Mouse (Mus musculus) right cerebral cortex, postnatal 10 days (tissue): Measurements from ENCODE around the gene Acox1.

Experiments used
- DNase-seq, 2 experiments: peaks; one replicate each; pipeline ENCODE4 v3.0.0; 2021; ENCODE audit warnings: low spot score in 2 of 2

The Acox1 gene

GRCm38 (mm10) chr11:116167884-116168439, 30.9 kb downstream of the Acox1 start, which contains the start of gene Fbf1:
Fbf1 (minus strand) TSS chr11:116168166.
- peak; percentile 98 for DNase-seq

DNA sequence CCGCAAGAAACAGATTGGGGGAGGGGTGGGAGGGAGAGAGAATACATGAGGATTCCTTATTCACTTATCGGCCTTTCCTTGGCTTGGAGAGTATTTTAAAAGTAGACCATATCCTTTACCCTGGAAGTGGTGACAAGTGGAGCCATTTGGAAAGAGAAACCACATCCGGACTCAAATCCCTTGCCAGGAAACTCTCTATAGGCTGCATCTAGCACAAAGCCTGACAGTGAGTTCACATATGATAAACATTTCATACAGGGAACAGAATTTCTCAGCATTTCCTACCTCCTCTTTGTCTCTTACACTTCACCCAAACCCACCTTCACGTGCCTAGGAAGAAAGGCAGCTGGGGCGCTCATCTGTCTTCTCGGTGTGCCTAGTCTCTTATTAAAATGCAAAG, 31.6 kb downstream of the Acox1 start:
- no peak for DNase-seq

DNA sequence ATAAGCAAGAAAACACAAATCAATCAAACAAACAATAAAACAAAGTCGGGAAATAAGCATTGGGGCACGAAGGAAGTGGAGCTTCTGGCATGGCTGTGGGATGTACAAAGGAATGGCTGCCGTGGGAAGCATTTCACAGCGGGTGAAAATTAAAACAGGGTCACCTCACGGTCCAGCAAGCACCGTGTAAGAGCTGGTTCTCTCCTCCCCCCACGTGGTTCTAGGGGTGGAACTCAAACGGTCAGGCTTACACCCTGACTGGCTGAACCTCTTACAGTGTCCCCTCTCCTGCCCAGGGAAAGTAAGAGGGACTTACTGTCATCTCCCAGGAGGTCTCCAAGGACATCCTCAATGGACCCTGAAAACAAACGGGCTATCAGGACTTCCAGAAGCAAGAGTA, 35.8 kb downstream of the Acox1 start:
- DNase-seq: no peak

DNA sequence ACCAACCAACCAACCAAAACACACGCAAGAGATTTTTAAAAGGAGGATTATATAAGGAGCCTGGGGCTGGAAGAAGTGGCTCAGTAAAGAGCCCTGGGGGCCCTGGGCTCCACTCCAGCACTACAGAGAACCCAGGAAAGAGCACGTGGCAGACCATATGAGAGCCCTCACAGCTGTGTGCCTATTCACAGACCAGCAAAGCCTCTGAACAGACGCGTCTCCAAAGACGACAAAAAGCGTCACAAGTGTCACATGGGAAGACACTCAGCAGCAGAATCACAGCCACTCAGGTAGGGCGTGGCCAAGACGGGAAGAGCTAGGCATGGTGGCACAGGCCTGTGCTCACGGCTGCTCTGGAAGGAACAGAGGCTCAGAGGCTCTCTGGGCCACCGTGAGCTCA, 36.7 kb downstream of the Acox1 start:
- DNase-seq: peak; percentile 72 to 86

- DNase-seq: no peak
Observed at GRCm38 (mm10) chr11:116161312-116161711, 37.5 kb downstream of the Acox1 start.

GRCm38 (mm10) chr11:116150960-116151359, 47.9 kb downstream of the Acox1 start:
- DNase-seq: no peak

GRCm38 (mm10) chr11:116149341-116149740, 49.5 kb downstream of the Acox1 start:
- DNase-seq: no peak

DNA sequence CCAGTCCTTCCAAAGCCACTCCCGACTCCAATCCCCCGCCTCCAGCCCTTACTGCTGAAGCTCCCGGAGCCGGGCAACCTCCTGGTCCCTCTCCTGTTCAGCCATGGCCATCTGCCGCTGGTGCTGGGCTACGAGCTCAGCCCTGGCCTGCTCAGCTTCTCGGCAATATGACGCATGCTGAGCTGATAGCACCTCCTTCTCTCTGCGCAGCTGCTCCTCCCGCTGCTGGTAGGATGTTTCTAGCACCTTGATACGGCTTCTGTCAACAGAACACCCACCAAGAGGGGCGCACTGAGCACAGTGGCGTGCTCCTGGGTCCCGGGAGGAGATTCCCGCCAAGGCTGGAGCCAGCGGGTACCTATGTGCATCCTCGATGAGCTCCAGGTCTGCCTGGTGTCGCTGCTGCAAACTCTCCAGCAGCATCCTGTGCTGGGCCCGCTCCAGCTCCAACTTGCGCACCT, 50.1 kb downstream of the Acox1 start:
- DNase-seq: no peak

DNA sequence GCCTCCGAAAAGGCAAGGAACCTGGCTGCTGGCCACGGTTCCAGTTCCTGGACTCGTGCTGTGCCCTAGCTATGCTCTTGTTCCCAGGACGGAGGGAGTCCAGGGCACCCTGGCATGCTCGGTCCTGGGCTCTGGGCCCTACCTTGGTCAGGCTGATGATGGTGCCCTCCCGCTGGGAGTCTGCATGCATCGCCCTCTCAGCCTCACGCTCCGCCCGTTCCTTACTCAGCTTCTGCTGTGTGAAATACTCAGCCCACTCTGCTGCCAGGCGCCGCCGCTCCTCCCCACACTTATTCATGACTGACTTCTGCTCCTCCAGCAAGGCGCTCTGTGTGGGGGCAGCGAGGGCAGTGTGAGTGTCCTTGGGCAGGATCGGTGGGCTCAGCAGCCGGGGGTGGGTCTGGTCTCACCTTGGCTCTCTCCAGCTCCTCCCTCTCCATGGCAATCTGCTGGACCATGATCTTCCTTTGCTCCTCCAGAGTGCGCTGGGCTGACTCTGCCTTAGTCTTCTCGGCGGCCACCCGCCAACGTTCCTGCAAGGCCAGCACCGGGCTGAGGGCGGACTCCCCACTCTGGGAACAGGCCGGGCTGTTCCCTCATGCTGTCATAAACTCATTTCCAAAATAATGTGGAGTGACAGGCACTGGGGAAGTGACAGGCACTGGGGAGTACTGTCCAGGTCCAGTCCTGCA, 52.4 kb downstream of the Acox1 start:
- DNase-seq: peak; percentile 69 to 77

DNA sequence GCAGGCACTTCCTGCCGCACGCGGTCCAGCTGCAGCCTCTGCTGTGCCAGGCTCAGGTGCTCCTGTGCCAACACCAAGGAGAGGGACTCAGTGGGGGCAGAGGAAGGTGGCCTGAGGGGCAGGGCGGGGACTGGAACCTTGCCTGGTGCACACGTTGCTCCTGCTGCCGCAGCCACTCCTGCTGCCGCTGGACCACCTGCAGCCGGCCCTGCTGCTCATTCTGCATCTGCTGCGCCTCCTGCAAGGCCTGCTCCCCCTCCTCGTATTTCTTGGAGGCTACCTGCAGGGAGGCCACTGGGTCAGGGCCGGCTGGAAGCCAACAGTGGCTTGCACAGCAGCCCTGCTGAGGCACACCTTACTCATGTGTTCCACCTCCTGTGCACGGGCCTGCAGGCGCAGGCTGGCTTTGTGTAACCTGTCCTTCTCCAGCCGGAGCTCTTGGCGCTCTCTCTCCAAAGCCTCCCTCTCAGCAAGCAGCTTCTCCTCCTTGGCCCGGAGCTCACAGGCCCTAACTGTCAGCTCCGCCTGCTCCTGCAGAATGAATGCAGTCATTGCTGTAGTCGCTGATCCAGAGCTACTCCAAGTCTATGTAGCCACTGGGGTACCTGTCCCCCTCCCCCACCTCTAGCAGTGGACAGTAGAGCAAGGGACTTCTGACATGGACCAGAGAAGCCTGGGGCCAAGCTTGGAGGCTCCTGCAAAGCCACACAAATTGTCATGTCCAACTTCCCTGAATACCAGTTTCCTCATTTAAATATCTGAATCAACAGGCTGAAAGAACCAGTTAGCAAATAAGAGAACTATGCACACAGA, 53.2 kb downstream of the Acox1 start:
- no peak for DNase-seq

DNA sequence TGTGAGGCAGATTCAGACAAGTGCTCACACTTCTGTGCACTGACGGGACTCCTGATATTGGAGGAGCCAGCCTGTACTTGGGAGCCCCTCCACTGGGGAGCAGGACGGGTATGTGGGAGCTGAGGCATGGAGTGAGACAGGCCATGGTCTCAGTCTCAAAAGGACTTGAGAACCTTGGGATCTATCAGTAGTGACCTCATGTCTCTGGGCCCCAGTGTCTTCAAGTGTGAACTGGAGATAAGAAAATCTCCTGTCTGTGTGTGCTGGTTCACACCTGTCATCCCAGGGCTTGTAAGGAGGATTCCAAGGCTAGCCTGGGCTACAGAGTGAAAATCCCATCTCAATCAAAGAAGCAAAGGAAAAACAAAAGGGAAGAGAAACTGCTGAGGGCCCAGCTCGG, 55.4 kb downstream of the Acox1 start:
- DNase-seq: no peak

- no peak for DNase-seq
Observed at GRCm38 (mm10) chr11:116142211-116142991, 56.4 kb downstream of the Acox1 start.

DNA sequence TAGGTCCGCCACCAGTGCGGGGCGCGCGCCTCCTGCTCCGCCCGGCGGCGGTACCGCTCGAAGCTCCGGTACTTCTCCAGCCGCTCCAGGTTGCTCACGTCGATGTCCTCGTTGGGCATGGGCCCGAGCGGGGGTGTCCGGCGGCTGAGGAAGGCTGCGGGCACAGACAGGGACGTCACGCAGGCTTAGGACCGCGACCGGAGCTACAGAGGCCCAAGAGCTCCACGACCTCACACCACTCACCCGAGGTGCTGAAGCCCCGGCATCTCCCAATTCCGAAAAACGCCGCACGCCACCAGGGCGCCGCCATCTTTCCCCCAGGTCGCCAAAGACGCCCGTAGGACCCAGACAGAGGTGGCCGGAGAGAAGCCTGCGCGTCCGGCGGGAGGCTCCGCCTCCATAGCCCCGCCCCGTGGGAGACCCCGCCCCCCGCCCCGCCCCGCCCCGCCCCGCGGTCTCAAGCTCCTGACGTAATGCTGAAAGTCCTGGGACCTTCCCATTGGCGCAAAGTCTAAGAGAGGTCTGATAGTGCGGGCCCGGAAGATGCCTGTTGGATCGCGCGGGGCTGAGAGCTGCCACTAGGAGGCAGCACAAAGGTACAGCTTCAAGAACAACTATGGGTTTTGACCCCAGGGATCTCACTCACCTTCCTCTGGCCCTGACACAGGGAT, 60.2 kb downstream of the Acox1 start, which contains the start of gene Mrpl38:
TSS of gene Mrpl38 (minus strand) at position 401 of the 671 bp plus-strand sequence.
- DNase-seq: peak; percentile 90

GRCm38 (mm10) chr11:116138096-116138467, 60.8 kb downstream of the Acox1 start:
- DNase-seq: no peak

DNA sequence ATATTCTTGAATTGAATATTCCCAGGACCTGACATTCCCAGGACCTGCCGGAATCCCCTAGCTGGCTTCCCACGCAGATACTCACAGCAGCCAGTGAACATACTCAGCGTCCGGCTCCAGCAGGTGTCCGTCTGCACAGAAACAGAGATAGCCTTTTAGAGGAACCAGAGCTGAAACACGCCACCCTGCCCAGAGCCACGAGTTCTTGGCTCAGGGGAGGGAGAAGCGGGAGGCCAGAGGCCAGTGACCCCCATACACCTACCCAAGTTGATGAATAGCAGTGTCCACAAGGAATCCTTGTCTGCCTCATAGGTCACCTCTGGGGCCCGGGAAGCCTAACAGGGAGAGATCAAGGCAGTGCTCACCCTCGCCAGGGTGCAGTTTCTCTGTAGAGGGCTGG, 64.7 kb downstream of the Acox1 start:
- no peak for DNase-seq

- peak in 1 of 2 experiments; percentile 29 for DNase-seq
Observed at GRCm38 (mm10) chr11:116133497-116133896, 65.3 kb downstream of the Acox1 start.

GRCm38 (mm10) chr11:116132366-116133333, 66.2 kb downstream of the Acox1 start:
- peak in 1 of 2 experiments; percentile 33 for DNase-seq

DNA sequence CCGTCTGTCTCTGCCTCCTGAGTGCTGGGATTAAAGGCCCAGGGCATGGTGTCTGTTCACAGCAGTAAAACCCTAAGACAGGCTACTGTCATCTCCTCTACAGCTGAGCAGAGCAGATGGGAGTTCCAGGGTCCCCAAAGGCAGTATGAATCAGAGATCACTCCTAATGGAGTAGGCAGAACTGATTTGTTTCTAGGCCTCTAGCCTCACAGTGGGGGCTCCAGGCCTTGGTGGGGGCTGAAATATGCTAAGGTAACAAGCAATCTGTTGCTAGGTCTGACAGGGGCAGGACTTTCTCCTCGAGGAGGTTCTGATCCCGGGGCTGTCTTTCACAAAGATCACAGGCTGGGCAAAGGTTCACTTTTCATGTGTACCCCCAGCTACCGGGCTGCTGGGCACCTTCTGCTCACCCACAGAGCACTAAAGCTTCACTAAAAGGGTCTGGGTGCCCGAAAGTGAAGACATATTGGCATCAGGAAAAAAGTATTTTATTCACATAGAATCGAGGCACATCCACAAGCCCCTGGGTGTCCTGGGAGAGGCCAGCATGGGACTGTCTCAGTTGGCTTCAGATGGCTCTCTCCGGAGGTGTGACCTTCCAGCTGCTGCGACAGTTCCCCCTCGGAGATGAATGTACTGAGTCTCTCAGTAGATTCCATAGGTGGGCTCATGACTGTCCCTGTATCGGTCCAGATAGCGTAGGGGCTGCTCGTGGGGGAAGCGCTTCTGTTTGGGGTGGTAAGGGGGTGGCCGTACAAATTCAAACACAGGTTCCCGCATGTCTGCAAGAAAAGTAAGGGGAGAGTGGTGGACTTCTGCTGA, 67.3 kb downstream of the Acox1 start:
- DNase-seq: peak in 1 of 2 experiments; percentile 28
